Mouse (Mus musculus) liver, embryonic 12.5 days (tissue): Measurements from ENCODE around the gene Lrrd1. TPM values are rescaled to one million over a fixed set of nuclear protein-coding genes. Genes with fewer than 3 reads are reported as not detected.
A peak's percentile ranks its signal among the peaks of the same experiment; 100 is the strongest.
"Not testable (repeated sequence)": the region's sequence is repeated elsewhere in the genome, so short reads cannot be mapped to it uniquely, and the experiment has no call there.

Source experiments
- ATAC-seq: fragments of 200-750 bp; cut with Nextera tagmentation; 2 replicates; pipeline ENCODE4 v1.8.0; 2017; ENCODE audit warnings: moderate number of reproducible peaks, mild to moderate bottlenecking, moderate library complexity
- H3K27ac ChIP-seq: fragments of 300-500 bp; sonication (generic); 2 replicates; pipeline ENCODE4 v1.5.1; 2016; ENCODE audit warnings: mild to moderate bottlenecking
- H3K27me3 ChIP-seq: fragments of 300-500 bp; sonication (generic); replicated peaks from 2 replicates; pipeline ENCODE4 v1.6.1; 2016; ENCODE audit warnings: mild to moderate bottlenecking, moderate library complexity
- H3K36me3 ChIP-seq: fragments of 300-500 bp; sonication (generic); 2 replicates; pipeline ENCODE4 v1.6.1; 2016; ENCODE audit warnings: mild to moderate bottlenecking, moderate library complexity
- H3K4me1 ChIP-seq: fragments of 300-500 bp; sonication (generic); 2 replicates; pipeline ENCODE4 v1.6.1; 2016
- H3K4me2 ChIP-seq: fragments of 300-500 bp; sonication (generic); 2 replicates; pipeline ENCODE4 v1.6.1; 2016; ENCODE audit warnings: mild to moderate bottlenecking, moderate library complexity
- H3K4me3 ChIP-seq: fragments of 300-500 bp; sonication (generic); 2 replicates; pipeline ENCODE4 v1.5.1; 2016; ENCODE audit warnings: mild to moderate bottlenecking, moderate library complexity
- H3K9ac ChIP-seq: fragments of 300-500 bp; sonication (generic); 2 replicates; pipeline ENCODE4 v1.6.1; 2016; ENCODE audit warnings: mild to moderate bottlenecking, moderate library complexity
- H3K9me3 ChIP-seq: fragments of 300-500 bp; sonication (generic); replicated peaks from 2 replicates; pipeline ENCODE4 v1.6.1; 2016; ENCODE audit warnings: mild to moderate bottlenecking, moderate library complexity
- WGBS: fragments of 180-500 bp; shearing (Covaris S2); methylation state at CpG from one replicate; pipeline ENCODE4 v1.1.7; 2016; ENCODE audit not compliant: insufficient replicate concordance; 5-methylcytosine and 5-hydroxymethylcytosine counted together
- polyA plus RNA-seq: library from polyadenylated mRNA; unstranded; fragments of >200 nt; fragmentation: Nextera tagmentation; extraction: Ambion mirVana; gene quantifications from 2 replicates; pipeline ENCODE4 v1.2.1, GENCODE M21; 2016

Lrrd1 gene
- 0.05 TPM in 1 of 2 replicates, not detected in the other for polyA plus RNA-seq

- no peak within 1 kb of the TSS for H3K27ac ChIP-seq
- 22% methylated on average over 24 of the region's 24 CpGs for WGBS
- no peak within 1 kb of the TSS for H3K9ac ChIP-seq
- ATAC-seq: no peak
- peaks cover 16% of the 10 kb centered on the region for H3K36me3 ChIP-seq
- no peaks in the 10 kb centered on the region for H3K9me3 ChIP-seq
- no peaks in the 10 kb centered on the region for H3K4me1 ChIP-seq
- peak within 1 kb of the TSS; percentile 25; the same call in 1 of the 2 replicates for H3K4me3 ChIP-seq
- peaks cover 5% of the 10 kb centered on the region; the same call in 1 of the 2 replicates for H3K27me3 ChIP-seq
- peak within 1 kb of the TSS; percentile 52 for H3K4me2 ChIP-seq
Measured at GRCm38 (mm10) chr5:3845026-3845425, at the start of gene Lrrd1. TSS of gene Lrrd1 (plus strand) at chr5:3845173.

- H3K36me3 ChIP-seq, H3K27ac ChIP-seq, H3K27me3 ChIP-seq, H3K4me3 ChIP-seq, H3K9ac ChIP-seq, ATAC-seq, H3K4me2 ChIP-seq, H3K9me3 ChIP-seq: not testable (repeated sequence)
- 90% methylated on average over 2 of the region's 2 CpGs for WGBS
- H3K4me1 ChIP-seq: peaks cover 29% of the 10 kb centered on the region
Measured at GRCm38 (mm10) chr5:3797101-3797500, 47.9 kb upstream of the Lrrd1 start.

GRCm38 (mm10) chr5:3798656-3799055 lies 46.3 kb upstream of the Lrrd1 start:
- H3K36me3 ChIP-seq, H3K9me3 ChIP-seq, H3K9ac ChIP-seq, H3K4me3 ChIP-seq, ATAC-seq, H3K27me3 ChIP-seq, H3K27ac ChIP-seq, H3K4me2 ChIP-seq: not testable (repeated sequence)
- peaks cover 31% of the 10 kb centered on the region for H3K4me1 ChIP-seq

GRCm38 (mm10) chr5:3800041-3800440 lies 44.9 kb upstream of the Lrrd1 start:
- no peak for ATAC-seq
- H3K9me3 ChIP-seq: no peaks in the 10 kb centered on the region
- WGBS: 74% methylated on average over 1 of the region's 1 CpGs
- H3K4me2 ChIP-seq: no peak overlapping the region
- H3K4me1 ChIP-seq: peaks cover 39% of the 10 kb centered on the region
- H3K36me3 ChIP-seq: peaks cover 3% of the 10 kb centered on the region; the same call in 1 of the 2 replicates
- H3K4me3 ChIP-seq: no peak overlapping the region
- H3K9ac ChIP-seq: no peak overlapping the region
- no peak overlapping the region for H3K27ac ChIP-seq
- H3K27me3 ChIP-seq: no peaks in the 10 kb centered on the region

GRCm38 (mm10) chr5:3800881-3801280 lies 44.1 kb upstream of the Lrrd1 start:
- 0 out of 2 replicates have a peak overlapping the region, but pooled peaks have one; percentile 19 for H3K9ac ChIP-seq
- H3K9me3 ChIP-seq: no peaks in the 10 kb centered on the region
- 73% methylated on average over 4 of the region's 4 CpGs for WGBS
- H3K4me1 ChIP-seq: peaks cover 39% of the 10 kb centered on the region
- no peak overlapping the region for H3K27ac ChIP-seq
- no peaks in the 10 kb centered on the region for H3K27me3 ChIP-seq
- H3K4me3 ChIP-seq: no peak overlapping the region; the same call in 1 of the 2 replicates
- H3K36me3 ChIP-seq: peaks cover 2% of the 10 kb centered on the region; the same call in 1 of the 2 replicates
- H3K4me2 ChIP-seq: peak overlapping the region; percentile 84
- no peak for ATAC-seq

GRCm38 (mm10) chr5:3801672-3802432 lies 43.1 kb upstream of the Lrrd1 start:
- 0 out of 2 replicates have a peak, but pooled peaks cover 2% of the 10 kb centered on the region for H3K36me3 ChIP-seq
- peak overlapping the region; percentile 89 for H3K4me3 ChIP-seq
- H3K9me3 ChIP-seq: no peaks in the 10 kb centered on the region
- WGBS: 5% methylated on average over 18 of the region's 18 CpGs
- peak overlapping the region; percentile 90 for H3K9ac ChIP-seq
- peak overlapping the region; percentile 96 for H3K27ac ChIP-seq
- peak overlapping the region; percentile 84 for H3K4me2 ChIP-seq
- peaks cover 39% of the 10 kb centered on the region for H3K4me1 ChIP-seq
- no peaks in the 10 kb centered on the region for H3K27me3 ChIP-seq
- peak; percentile 8 for ATAC-seq

- under 1% methylated on average over 73 of the region's 109 CpGs for WGBS
- ATAC-seq: peak; percentile 86
Measured at GRCm38 (mm10) chr5:3802433-3803291, 42.3 kb upstream of the Lrrd1 start, which contains the start of the genes Ankib1 and Krit1. TSS of gene Ankib1 (minus strand) at chr5:3802925. TSS of gene Krit1 (plus strand) at chr5:3803184.

GRCm38 (mm10) chr5:3803292-3804165 lies 41.4 kb upstream of the Lrrd1 start:
- Histone ChIP-seq H3K4me3 (peak overlapping the region; percentile 89), H3K36me3 (peaks cover 10% of the 10 kb centered on the region), H3K4me1 (peaks cover 39% of the 10 kb centered on the region), H3K9ac (peak overlapping the region; percentile 90), H3K9me3 (no peaks in the 10 kb centered on the region), H3K4me2 (peak overlapping the region; percentile 84), H3K27ac (peak overlapping the region; percentile 96), H3K27me3 (no peaks in the 10 kb centered on the region)
- under 1% methylated on average over 34 of the region's 36 CpGs for WGBS
- peak; percentile 80 for ATAC-seq

More at GRCm38 (mm10) chr5:3802433-3803291, 42.3 kb upstream of the Lrrd1 start, which contains the start of the genes Ankib1 and Krit1:
- Histone ChIP-seq H3K27ac (peak within 1 kb of the TSS; percentile 96), H3K4me1 (peaks cover 39% of the 10 kb centered on the region), H3K4me2 (peak within 1 kb of the TSS; percentile 84), H3K27me3 (no peaks in the 10 kb centered on the region), H3K36me3 (peaks cover 5% of the 10 kb centered on the region; the same call in 1 of the 2 replicates), H3K9me3 (no peaks in the 10 kb centered on the region), H3K9ac (peak within 1 kb of the TSS; percentile 90), H3K4me3 (peak within 1 kb of the TSS; percentile 89)

- Histone ChIP-seq H3K9me3 (no peaks in the 10 kb centered on the region), H3K4me3 (no peak overlapping the region), H3K27ac (no peak overlapping the region), H3K4me1 (peaks cover 8% of the 10 kb centered on the region), H3K4me2 (no peak overlapping the region), H3K27me3 (no peaks in the 10 kb centered on the region), H3K9ac (no peak overlapping the region), H3K36me3 (peaks cover 36% of the 10 kb centered on the region)
- 100% methylated on average over 1 of the region's 1 CpGs for WGBS
- no peak for ATAC-seq
Measured at GRCm38 (mm10) chr5:3808472-3808871, 36.5 kb upstream of the Lrrd1 start.

GRCm38 (mm10) chr5:3834107-3834506 lies 10.9 kb upstream of the Lrrd1 start:
- H3K9ac ChIP-seq: no peak overlapping the region

GRCm38 (mm10) chr5:3870161-3870560 lies 25.2 kb downstream of the Lrrd1 start:
- no peak overlapping the region for H3K27ac ChIP-seq
- no peak overlapping the region for H3K9ac ChIP-seq
- H3K36me3 ChIP-seq: no peaks in the 10 kb centered on the region
- H3K4me3 ChIP-seq: no peak overlapping the region
- H3K9me3 ChIP-seq: no peaks in the 10 kb centered on the region
- ATAC-seq: no peak
- WGBS: 65% methylated on average over 4 of the region's 4 CpGs
- no peaks in the 10 kb centered on the region for H3K27me3 ChIP-seq
- H3K4me2 ChIP-seq: no peak overlapping the region
- H3K4me1 ChIP-seq: no peaks in the 10 kb centered on the region

More at GRCm38 (mm10) chr5:3834107-3834506, 10.9 kb upstream of the Lrrd1 start:
- Histone ChIP-seq H3K27ac (no peak overlapping the region), H3K4me2 (no peak overlapping the region), H3K9me3 (peaks cover 4% of the 10 kb centered on the region; the same call in 1 of the 2 replicates), H3K27me3 (no peaks in the 10 kb centered on the region), H3K4me3 (no peak overlapping the region), H3K36me3 (peaks cover 58% of the 10 kb centered on the region), H3K4me1 (peaks cover 9% of the 10 kb centered on the region)
- 10% methylated on average over 1 of the region's 1 CpGs for WGBS
- peak; percentile 73 for ATAC-seq
